Mouse (Mus musculus): ENCODE measurements around the gene Lpp. TPM values are rescaled to one million over a fixed set of nuclear protein-coding genes. Genes with fewer than 3 reads are reported as not detected.

Lpp gene
- polyA plus RNA-seq, 1 experiment from 2014 or later, result 37.9 TPM

- H3K4me2 ChIP-seq, result no peak overlapping the region
- H3K36me3 ChIP-seq, result no peaks in the 10 kb centered on the region
- H3K27me3 ChIP-seq (replicated peaks), result no peaks in the 10 kb centered on the region
- no peak for ATAC-seq (ENCODE audit: extremely low read depth, insufficient number of reproducible peaks, low FRiP score, low TSS enrichment)
- H3K4me1 ChIP-seq, result no peaks in the 10 kb centered on the region
- no peak overlapping the region for H3K9ac ChIP-seq
- WGBS, result 73% methylated on average over 3 of the region's 3 CpGs
- no peaks in the 10 kb centered on the region for H3K9me3 ChIP-seq
- no peak overlapping the region for H3K4me3 ChIP-seq
- no peak overlapping the region for H3K27ac ChIP-seq (replicated peaks)
These were observed 310.9 kb downstream of the Lpp start for GRCm38 (mm10) chr16:24704215-24704614.

GRCm38 (mm10) chr16:24723641-24724040, 330.3 kb downstream of the Lpp start:
- H3K9ac ChIP-seq, result no peak overlapping the region
- no peak for ATAC-seq (ENCODE audit: extremely low read depth, insufficient number of reproducible peaks, low FRiP score, low TSS enrichment)
- no peak overlapping the region for H3K27ac ChIP-seq (replicated peaks)
- no peak overlapping the region for H3K4me3 ChIP-seq
- H3K4me1 ChIP-seq, result peaks cover 3% of the 10 kb centered on the region; the same call in 1 of the 2 replicates
- WGBS, result 81% methylated on average over 4 of the region's 4 CpGs
- no peaks in the 10 kb centered on the region for H3K9me3 ChIP-seq
- H3K36me3 ChIP-seq, result no peaks in the 10 kb centered on the region
- H3K27me3 ChIP-seq (replicated peaks), result no peaks in the 10 kb centered on the region
- H3K4me2 ChIP-seq, result no peak overlapping the region

- no peak for ATAC-seq (ENCODE audit: extremely low read depth, insufficient number of reproducible peaks, low FRiP score, low TSS enrichment)
- Histone ChIP-seq H3K4me1 (peaks cover 36% of the 10 kb centered on the region), H3K4me3 (no peak overlapping the region), H3K27ac (replicated peaks) (no peak overlapping the region), H3K4me2 (no peak overlapping the region), H3K27me3 (replicated peaks) (no peaks in the 10 kb centered on the region), H3K9me3 (no peaks in the 10 kb centered on the region), H3K9ac (no peak overlapping the region), H3K36me3 (0 out of 2 replicates have a peak, but pooled peaks cover 3% of the 10 kb centered on the region)
- WGBS, result 78% methylated on average over 1 of the region's 1 CpGs
These were observed 339.4 kb downstream of the Lpp start for GRCm38 (mm10) chr16:24732751-24733150.

GRCm38 (mm10) chr16:24733321-24733720, 340.0 kb downstream of the Lpp start:
- H3K36me3 ChIP-seq, result 0 out of 2 replicates have a peak, but pooled peaks cover 3% of the 10 kb centered on the region
- no peak overlapping the region for H3K4me3 ChIP-seq
- ATAC-seq (ENCODE audit: extremely low read depth, insufficient number of reproducible peaks, low FRiP score, low TSS enrichment), result no peak
- no peaks in the 10 kb centered on the region for H3K9me3 ChIP-seq
- WGBS, result 78% methylated on average over 1 of the region's 1 CpGs
- no peak overlapping the region for H3K4me2 ChIP-seq
- no peaks in the 10 kb centered on the region for H3K27me3 ChIP-seq (replicated peaks)
- no peak overlapping the region for H3K27ac ChIP-seq (replicated peaks)
- peaks cover 41% of the 10 kb centered on the region for H3K4me1 ChIP-seq
- H3K9ac ChIP-seq, result no peak overlapping the region

- H3K4me3 ChIP-seq, result no peak overlapping the region
- H3K4me2 ChIP-seq, result no peak overlapping the region
- peaks cover 51% of the 10 kb centered on the region for H3K4me1 ChIP-seq
- 75% methylated on average over 2 of the region's 2 CpGs for WGBS
- no peak overlapping the region for H3K9ac ChIP-seq
- no peaks in the 10 kb centered on the region for H3K27me3 ChIP-seq (replicated peaks)
- H3K27ac ChIP-seq (replicated peaks), result no peak overlapping the region
- H3K36me3 ChIP-seq, result no peaks in the 10 kb centered on the region
- no peak for ATAC-seq (ENCODE audit: extremely low read depth, insufficient number of reproducible peaks, low FRiP score, low TSS enrichment)
- H3K9me3 ChIP-seq, result no peaks in the 10 kb centered on the region
These were observed 342.4 kb downstream of the Lpp start for GRCm38 (mm10) chr16:24735754-24736153.

- no peak for ATAC-seq (ENCODE audit: extremely low read depth, insufficient number of reproducible peaks, low FRiP score, low TSS enrichment)
- Histone ChIP-seq H3K36me3 (no peaks in the 10 kb centered on the region), H3K4me2 (peak overlapping the region; percentile 37), H3K27ac (replicated peaks) (no peak overlapping the region), H3K4me3 (no peak overlapping the region), H3K9ac (no peak overlapping the region), H3K27me3 (replicated peaks) (no peaks in the 10 kb centered on the region), H3K4me1 (peaks cover 57% of the 10 kb centered on the region), H3K9me3 (no peaks in the 10 kb centered on the region)
- 42% methylated on average over 10 of the region's 10 CpGs for WGBS
These were observed 344.2 kb downstream of the Lpp start for GRCm38 (mm10) chr16:24737362-24738057.

GRCm38 (mm10) chr16:24740714-24741113, 347.4 kb downstream of the Lpp start:
- H3K9me3 ChIP-seq, result no peaks in the 10 kb centered on the region
- H3K4me3 ChIP-seq, result no peak overlapping the region
- WGBS, result 85% methylated on average over 4 of the region's 4 CpGs
- H3K27me3 ChIP-seq (replicated peaks), result no peaks in the 10 kb centered on the region
- no peak for ATAC-seq (ENCODE audit: extremely low read depth, insufficient number of reproducible peaks, low FRiP score, low TSS enrichment)
- H3K4me2 ChIP-seq, result no peak overlapping the region
- no peak overlapping the region for H3K9ac ChIP-seq
- H3K27ac ChIP-seq (replicated peaks), result no peak overlapping the region
- H3K36me3 ChIP-seq, result no peaks in the 10 kb centered on the region
- peaks cover 44% of the 10 kb centered on the region for H3K4me1 ChIP-seq

- Histone ChIP-seq H3K4me3 (no peak overlapping the region), H3K4me2 (no peak overlapping the region), H3K9me3 (no peaks in the 10 kb centered on the region), H3K9ac (no peak overlapping the region), H3K27me3 (replicated peaks) (no peaks in the 10 kb centered on the region), H3K36me3 (no peaks in the 10 kb centered on the region), H3K4me1 (no peaks in the 10 kb centered on the region), H3K27ac (replicated peaks) (no peak overlapping the region)
- ATAC-seq (ENCODE audit: extremely low read depth, insufficient number of reproducible peaks, low FRiP score, low TSS enrichment), result no peak
These were observed 356.5 kb downstream of the Lpp start for GRCm38 (mm10) chr16:24749816-24750215.

- H3K4me3 ChIP-seq, result no peak overlapping the region
- no peaks in the 10 kb centered on the region for H3K36me3 ChIP-seq
- WGBS, result 80% methylated on average over 9 of the region's 9 CpGs
- no peak for ATAC-seq (ENCODE audit: extremely low read depth, insufficient number of reproducible peaks, low FRiP score, low TSS enrichment)
- H3K9ac ChIP-seq, result no peak overlapping the region
- H3K27me3 ChIP-seq (replicated peaks), result no peaks in the 10 kb centered on the region
- H3K4me2 ChIP-seq, result no peak overlapping the region
- no peak overlapping the region for H3K27ac ChIP-seq (replicated peaks)
- H3K4me1 ChIP-seq, result no peaks in the 10 kb centered on the region
- H3K9me3 ChIP-seq, result no peaks in the 10 kb centered on the region
These were observed 362.8 kb downstream of the Lpp start for GRCm38 (mm10) chr16:24756141-24756540.

GRCm38 (mm10) chr16:24766051-24766450, 372.7 kb downstream of the Lpp start:
- Histone ChIP-seq H3K9me3 (no peaks in the 10 kb centered on the region), H3K4me1 (peaks cover 16% of the 10 kb centered on the region), H3K27ac (replicated peaks) (no peak overlapping the region), H3K27me3 (replicated peaks) (no peaks in the 10 kb centered on the region), H3K4me2 (no peak overlapping the region), H3K36me3 (peaks cover 19% of the 10 kb centered on the region), H3K9ac (no peak overlapping the region), H3K4me3 (no peak overlapping the region)
- no peak for ATAC-seq (ENCODE audit: extremely low read depth, insufficient number of reproducible peaks, low FRiP score, low TSS enrichment)
- 83% methylated on average over 3 of the region's 3 CpGs for whole genome bisulfite sequencing

- no peak overlapping the region for H3K9ac ChIP-seq
- peaks cover 17% of the 10 kb centered on the region for H3K36me3 ChIP-seq
- no peaks in the 10 kb centered on the region for H3K9me3 ChIP-seq
- no peaks in the 10 kb centered on the region for H3K27me3 ChIP-seq (replicated peaks)
- WGBS, result 73% methylated on average over 2 of the region's 2 CpGs
- no peak overlapping the region for H3K4me3 ChIP-seq
- peaks cover 16% of the 10 kb centered on the region for H3K4me1 ChIP-seq
- H3K27ac ChIP-seq (replicated peaks), result no peak overlapping the region
- no peak for ATAC-seq (ENCODE audit: extremely low read depth, insufficient number of reproducible peaks, low FRiP score, low TSS enrichment)
- no peak overlapping the region for H3K4me2 ChIP-seq
These were observed 373.3 kb downstream of the Lpp start for GRCm38 (mm10) chr16:24766596-24766995.

GRCm38 (mm10) chr16:24777053-24777452, 383.7 kb downstream of the Lpp start:
- ATAC-seq (ENCODE audit: extremely low read depth, insufficient number of reproducible peaks, low FRiP score, low TSS enrichment), result no peak
- no peak overlapping the region for H3K9ac ChIP-seq
- H3K4me1 ChIP-seq, result 0 out of 2 replicates have a peak, but pooled peaks cover 3% of the 10 kb centered on the region
- no peak overlapping the region for H3K27ac ChIP-seq (replicated peaks)
- H3K4me2 ChIP-seq, result no peak overlapping the region
- no peaks in the 10 kb centered on the region for H3K36me3 ChIP-seq
- no peak overlapping the region for H3K4me3 ChIP-seq
- no peaks in the 10 kb centered on the region for H3K27me3 ChIP-seq (replicated peaks)
- WGBS, result 66% methylated on average over 2 of the region's 2 CpGs
- no peaks in the 10 kb centered on the region for H3K9me3 ChIP-seq

Measured in heart, embryonic 13.5 days (tissue).